Mouse (Mus musculus): ENCODE data around the gene Klc2. TPM values are rescaled to one million over a fixed set of nuclear protein-coding genes. Genes with fewer than 3 reads are reported as not detected.

Klc2 gene
- total RNA-seq, 2 experiments from 2014 or later: 224 to 226 TPM

Other genes with a start within 250 kb of the Klc2 start
- gene Actn3, start 240.7 kb downstream of the Klc2 start, total RNA-seq (2021): 1 to 10 TPM in 1 of 2 experiments, under 1 TPM in 1; 0.87 to 1.4 TPM
- gene Zdhhc24, start 239.9 kb downstream of the Klc2 start, total RNA-seq (2021): 10 to 100 TPM; 26.4 to 27.1 TPM
- gene Bbs1, start 211.9 kb downstream of the Klc2 start, total RNA-seq (2021): 10 to 100 TPM; 38.3 to 41.7 TPM
- gene Dpp3, start 190.3 kb downstream of the Klc2 start, total RNA-seq (2021): 10 to 100 TPM; 39.0 to 41.6 TPM
- 10 to 100 TPM; 19.5 to 24.4 TPM for gene Peli3, start 175.4 kb downstream of the Klc2 start, total RNA-seq (2021)
- gene Mrpl11, start 156.4 kb downstream of the Klc2 start, total RNA-seq (2021): 10 to 100 TPM; 56.7 to 61.6 TPM
- gene Npas4, start 128.2 kb downstream of the Klc2 start, total RNA-seq (2021): 1 to 10 TPM; 4.8 to 6.4 TPM
- gene Slc29a2, start 94.7 kb downstream of the Klc2 start, total RNA-seq (2021): 10 to 100 TPM; 15.2 to 15.3 TPM
- gene B4gat1, start 79.7 kb downstream of the Klc2 start, total RNA-seq (2021): 100 to 1,000 TPM; 110 to 126 TPM
- 1 to 10 TPM; 4.5 to 5.0 TPM for gene AC124502.3, start 79.7 kb downstream of the Klc2 start, total RNA-seq (2021)
- 10 to 100 TPM; 20.2 to 20.8 TPM for gene Brms1, start 77.2 kb downstream of the Klc2 start, total RNA-seq (2021)
- gene Rin1, start 68.1 kb downstream of the Klc2 start, total RNA-seq (2021): 100 to 1,000 TPM; 111 to 113 TPM
- 1 to 10 TPM; 2.4 to 3.9 TPM for gene Cd248, start 50.5 kb downstream of the Klc2 start, total RNA-seq (2021)
- gene Tmem151a, start 33.0 kb downstream of the Klc2 start, total RNA-seq (2021): 100 to 1,000 TPM; 116 to 117 TPM
- gene Yif1a, start 30.0 kb downstream of the Klc2 start, total RNA-seq (2021): 10 to 100 TPM; 21.1 to 21.5 TPM
- gene Cnih2, start 20.0 kb downstream of the Klc2 start, total RNA-seq (2021): 100 to 1,000 TPM; 673 to 729 TPM
- 100 to 1,000 TPM; 162 to 163 TPM for gene Rab1b, start 11.5 kb downstream of the Klc2 start, total RNA-seq (2021)
- 10 to 100 TPM; 52.5 to 55.0 TPM for gene Pacs1, start 154.6 kb upstream of the Klc2 start, total RNA-seq (2021)
- gene Sf3b2, start 176.9 kb upstream of the Klc2 start, total RNA-seq (2021): 100 to 1,000 TPM; 204 to 205 TPM
- gene Gal3st3, start 179.8 kb upstream of the Klc2 start, total RNA-seq (2021): 100 to 1,000 TPM; 110 TPM
- gene Catsper1, start 217.2 kb upstream of the Klc2 start, total RNA-seq (2021): not detected
- gene Cst6, start 231.0 kb upstream of the Klc2 start, total RNA-seq (2021): 1 to 10 TPM; 7.3 to 7.7 TPM
- gene Eif1ad, start 248.2 kb upstream of the Klc2 start, total RNA-seq (2021): 10 to 100 TPM; 20.6 to 21.3 TPM
- 10 to 100 TPM; 80.9 to 90.9 TPM for gene Banf1, start 248.6 kb upstream of the Klc2 start, total RNA-seq (2021)

All from layer of hippocampus, postnatal 36 days (tissue).